Mouse (Mus musculus): ENCODE data around the gene Lrrc26. TPM values are rescaled to one million over a fixed set of nuclear protein-coding genes. Genes with fewer than 3 reads are reported as not detected.
A peak's percentile ranks its signal among the peaks of the same experiment; 100 is the strongest.

The Lrrc26 gene
- total and polyA plus RNA-seq, 2 experiments from 2014 or later, result 0.26 TPM; not detected in 1

- no peak overlapping the region for H3K4me3 ChIP-seq (ENCODE audit: low read depth, low read length)
- H3K4me2 ChIP-seq (ENCODE audit: low read depth, low read length, poor library complexity, severe bottlenecking), result no peak overlapping the region
- 0 out of 2 replicates have a peak, but pooled peaks cover under 1% of the 10 kb centered on the region for H3K27me3 ChIP-seq (ENCODE audit: insufficient read depth, low read length)
- DNase-seq (ENCODE audit: low spot score) (no peak), ATAC-seq (ENCODE audit: low FRiP score) (no peak)
- H3K9ac ChIP-seq (replicated peaks; ENCODE audit: low read length, poor library complexity, severe bottlenecking), result no peak overlapping the region
- no peaks in the 10 kb centered on the region for H3K36me3 ChIP-seq (ENCODE audit: insufficient read depth, low read length)
- H3K9me3 ChIP-seq (ENCODE audit: low read length), result no peaks in the 10 kb centered on the region
- peaks cover 17% of the 10 kb centered on the region for H3K4me1 ChIP-seq (ENCODE audit: insufficient read depth, low read length)
- TF ChIP-seq CTCF (IDR thresholded peaks at IDR 0.05), result peak; percentile 59
- no peak overlapping the region for H3K27ac ChIP-seq (ENCODE audit: low read depth, low read length)
- 49% methylated on average over 2 of the region's 2 CpGs for WGBS
Measured at GRCm38 (mm10) chr2:25258887-25259286, 30.8 kb upstream of the Lrrc26 start.

GRCm38 (mm10) chr2:25261870-25262269, 27.8 kb upstream of the Lrrc26 start:
- Histone ChIP-seq H3K36me3 (ENCODE audit: insufficient read depth, low read length) (no peaks in the 10 kb centered on the region), H3K4me1 (ENCODE audit: insufficient read depth, low read length) (peaks cover 31% of the 10 kb centered on the region), H3K4me2 (ENCODE audit: low read depth, low read length, poor library complexity, severe bottlenecking) (peak overlapping the region; percentile 100), H3K27ac (ENCODE audit: low read depth, low read length) (peak overlapping the region; percentile 76), H3K9me3 (ENCODE audit: low read length) (no peaks in the 10 kb centered on the region), H3K9ac (replicated peaks; ENCODE audit: low read length, poor library complexity, severe bottlenecking) (peak overlapping the region; percentile 42), H3K4me3 (ENCODE audit: low read depth, low read length) (peak overlapping the region; percentile 71), H3K27me3 (ENCODE audit: insufficient read depth, low read length) (peaks cover 3% of the 10 kb centered on the region; the same call in 1 of the 2 replicates)
- 42% methylated on average over 12 of the region's 12 CpGs for WGBS
- DNase-seq (ENCODE audit: low spot score) (no peak), ATAC-seq (ENCODE audit: low FRiP score) (peak; percentile 1)
- TF ChIP-seq CTCF (IDR thresholded peaks at IDR 0.05), result no peak

- Histone ChIP-seq H3K27ac (ENCODE audit: low read depth, low read length) (peak within 1 kb of the TSS; percentile 76), H3K9ac (replicated peaks; ENCODE audit: low read length, poor library complexity, severe bottlenecking) (peak within 1 kb of the TSS; percentile 65), H3K27me3 (ENCODE audit: insufficient read depth, low read length) (peaks cover 3% of the 10 kb centered on the region; the same call in 1 of the 2 replicates), H3K9me3 (ENCODE audit: low read length) (no peaks in the 10 kb centered on the region), H3K4me2 (ENCODE audit: low read depth, low read length, poor library complexity, severe bottlenecking) (peak within 1 kb of the TSS; percentile 100), H3K4me1 (ENCODE audit: insufficient read depth, low read length) (peaks cover 36% of the 10 kb centered on the region), H3K36me3 (ENCODE audit: insufficient read depth, low read length) (0 out of 2 replicates have a peak, but pooled peaks cover 3% of the 10 kb centered on the region), H3K4me3 (ENCODE audit: low read depth, low read length) (peak within 1 kb of the TSS; percentile 71)
- peak; percentile 99 for DNase-seq (ENCODE audit: low spot score)
- ATAC-seq (ENCODE audit: low FRiP score), result peak; percentile 97
- TF ChIP-seq CTCF (IDR thresholded peaks at IDR 0.05), result 0 out of 2 replicates have a peak, but pooled peaks have one; percentile 6
- under 1% methylated on average over 39 of the region's 39 CpGs for WGBS
Measured at GRCm38 (mm10) chr2:25262291-25262767, 27.4 kb upstream of the Lrrc26 start, which contains the start of gene Tprn. Gene Tprn, plus strand, starts transcription at chr2:25262618.

GRCm38 (mm10) chr2:25262795-25263622, 26.7 kb upstream of the Lrrc26 start:
- 0 out of 2 replicates have a peak, but pooled peaks cover 6% of the 10 kb centered on the region for H3K36me3 ChIP-seq (ENCODE audit: insufficient read depth, low read length)
- H3K9me3 ChIP-seq (ENCODE audit: low read length), result no peaks in the 10 kb centered on the region
- H3K4me2 ChIP-seq (ENCODE audit: low read depth, low read length, poor library complexity, severe bottlenecking), result peak overlapping the region; percentile 100
- ATAC-seq (ENCODE audit: low FRiP score) (peak; percentile 31), DNase-seq (ENCODE audit: low spot score) (peak; percentile 49)
- peaks cover 3% of the 10 kb centered on the region; the same call in 1 of the 2 replicates for H3K27me3 ChIP-seq (ENCODE audit: insufficient read depth, low read length)
- H3K4me1 ChIP-seq (ENCODE audit: insufficient read depth, low read length), result peaks cover 37% of the 10 kb centered on the region
- peak overlapping the region; percentile 71 for H3K4me3 ChIP-seq (ENCODE audit: low read depth, low read length)
- peak overlapping the region; percentile 67; the same call in 1 of the 2 replicates for H3K27ac ChIP-seq (ENCODE audit: low read depth, low read length)
- WGBS, result under 1% methylated on average over 77 of the region's 82 CpGs
- TF ChIP-seq CTCF (IDR thresholded peaks at IDR 0.05), result no peak
- peak overlapping the region; percentile 65 for H3K9ac ChIP-seq (replicated peaks; ENCODE audit: low read length, poor library complexity, severe bottlenecking)

- 23% methylated on average over 12 of the region's 12 CpGs for WGBS
- Histone ChIP-seq H3K27me3 (ENCODE audit: insufficient read depth, low read length) (peaks cover 3% of the 10 kb centered on the region; the same call in 1 of the 2 replicates), H3K27ac (ENCODE audit: low read depth, low read length) (no peak overlapping the region), H3K4me1 (ENCODE audit: insufficient read depth, low read length) (peaks cover 37% of the 10 kb centered on the region), H3K9me3 (ENCODE audit: low read length) (no peaks in the 10 kb centered on the region), H3K4me2 (ENCODE audit: low read depth, low read length, poor library complexity, severe bottlenecking) (peak overlapping the region; percentile 100), H3K4me3 (ENCODE audit: low read depth, low read length) (peak overlapping the region; percentile 71), H3K9ac (replicated peaks; ENCODE audit: low read length, poor library complexity, severe bottlenecking) (peak overlapping the region; percentile 65), H3K36me3 (ENCODE audit: insufficient read depth, low read length) (0 out of 2 replicates have a peak, but pooled peaks cover 7% of the 10 kb centered on the region)
- DNase-seq (ENCODE audit: low spot score), result no peak
- TF ChIP-seq CTCF (IDR thresholded peaks at IDR 0.05), result no peak
- no peak for ATAC-seq (ENCODE audit: low FRiP score)
Measured at GRCm38 (mm10) chr2:25263623-25264285, 26.0 kb upstream of the Lrrc26 start.

Measured in midbrain, postnatal 0 days (tissue).